Mouse (Mus musculus) layer of hippocampus, adult 8-10 months (tissue): ENCODE results near the gene Cldn16. TPM values are rescaled to one million over a fixed set of nuclear protein-coding genes. Genes with fewer than 3 reads are reported as not detected.
"Not testable (repeated sequence)": the region's sequence is repeated elsewhere in the genome, so short reads cannot be mapped to it uniquely, and the experiment has no call there.

Experiments used
- DNase-seq, 2 experiments: peaks; one replicate each; pipeline ENCODE4 v3.0.0; 2022; ENCODE audit warnings: low spot score in 2 of 2
- total RNA-seq, 4 experiments: library from RNA; stranded (reverse); gene quantifications; 2 replicates each; pipeline ENCODE4 v1.2.4; 2022

Gene Cldn16
- total RNA-seq: not detected

GRCm38 (mm10) chr16:26462835-26463234 is at the start of gene Cldn16:
Cldn16 (plus strand) TSS chr16:26463135.
- no peak for DNase-seq

- DNase-seq: peak; percentile 4 to 21
Observed at GRCm38 (mm10) chr16:26418616-26419015, 44.3 kb upstream of the Cldn16 start.

- DNase-seq: no peak
Observed at GRCm38 (mm10) chr16:26422078-26422477, 40.9 kb upstream of the Cldn16 start.

- DNase-seq: no peak
Observed at GRCm38 (mm10) chr16:26430246-26430645, 32.7 kb upstream of the Cldn16 start.

- DNase-seq: no peak
Observed at GRCm38 (mm10) chr16:26433486-26433885, 29.4 kb upstream of the Cldn16 start.

GRCm38 (mm10) chr16:26440031-26440430 is 22.9 kb upstream of the Cldn16 start:
- peak; percentile 7 to 24 for DNase-seq

- no peak for DNase-seq
Observed at GRCm38 (mm10) chr16:26441156-26441555, 21.8 kb upstream of the Cldn16 start.

GRCm38 (mm10) chr16:26444843-26445242 is 18.1 kb upstream of the Cldn16 start:
- DNase-seq: no peak

GRCm38 (mm10) chr16:26447594-26447993 is 15.3 kb upstream of the Cldn16 start:
- DNase-seq: peak; percentile 45 to 58

- DNase-seq: no peak
Observed at GRCm38 (mm10) chr16:26454163-26454562, 8.8 kb upstream of the Cldn16 start.

GRCm38 (mm10) chr16:26456182-26456581 is 6.8 kb upstream of the Cldn16 start:
- DNase-seq: no peak

- no peak for DNase-seq
Observed at GRCm38 (mm10) chr16:26466535-26466934, 3.6 kb downstream of the Cldn16 start.

- DNase-seq: no peak
Observed at GRCm38 (mm10) chr16:26471254-26471653, 8.3 kb downstream of the Cldn16 start.

- DNase-seq: no peak
Observed at GRCm38 (mm10) chr16:26495721-26496120, 32.8 kb downstream of the Cldn16 start.

- not testable (repeated sequence) for DNase-seq
Observed at GRCm38 (mm10) chr16:26499705-26500104, 36.8 kb downstream of the Cldn16 start.

- DNase-seq: no peak
Observed at GRCm38 (mm10) chr16:26500738-26501137, 37.8 kb downstream of the Cldn16 start.

GRCm38 (mm10) chr16:26504961-26505360 is 42.0 kb downstream of the Cldn16 start:
- no peak for DNase-seq

- DNase-seq: peak in 1 of 2 experiments; percentile 38
Observed at GRCm38 (mm10) chr16:26519596-26519995, 56.7 kb downstream of the Cldn16 start.

GRCm38 (mm10) chr16:26525832-26526231 is 62.9 kb downstream of the Cldn16 start:
- no peak for DNase-seq

- no peak for DNase-seq
Observed at GRCm38 (mm10) chr16:26526669-26527068, 63.7 kb downstream of the Cldn16 start, which contains the start of gene Tmem207. Tmem207 (minus strand) TSS chr16:26526769.

GRCm38 (mm10) chr16:26527931-26528666 is 65.2 kb downstream of the Cldn16 start:
- DNase-seq: peak in 1 of 2 experiments; percentile 6

GRCm38 (mm10) chr16:26530451-26530850 is 67.5 kb downstream of the Cldn16 start:
- DNase-seq: no peak

- no peak for DNase-seq
Observed at GRCm38 (mm10) chr16:26532287-26532686, 69.4 kb downstream of the Cldn16 start.
